Mouse (Mus musculus) lung, adult 10 weeks (tissue): ENCODE measurements around the gene Agtr1b. TPM values are rescaled to one million over a fixed set of nuclear protein-coding genes. Genes with fewer than 3 reads are reported as not detected.

Experiments
- polyA plus RNA-seq: library from polyadenylated mRNA; stranded (reverse); fragments of 350-450 nt; fragmentation: Illumina TruSeq; extraction: RNeasy Lipid Tissue Mini Kit (QIAGEN cat#74804); gene quantifications from one replicate; pipeline ENCODE4 v1.2.3, GENCODE M21; 2014; ENCODE audit warnings: low read depth, low replicate concordance; ENCODE audit not compliant: insufficient read depth

Gene Agtr1b
- 0.18 TPM for polyA plus RNA-seq

GRCm38 (mm10) chr3:20366558-20367522 is at the start of gene Agtr1b:
Agtr1b (minus strand) TSS chr3:20367177.

GRCm38 (mm10) chr3:20275633-20276032 is 91.3 kb downstream of the Agtr1b start, which contains the start of gene Cpb1:
Cpb1 (minus strand) TSS chr3:20275733.

Other genes with a start within 250 kb of the Agtr1b start
- gene Gyg, start 211.9 kb downstream of the Agtr1b start, polyA plus RNA-seq, result 140 TPM
- 1.7 TPM for gene Cpa3, start 125.0 kb downstream of the Agtr1b start, polyA plus RNA-seq
- gene Cpb1, start 91.4 kb downstream of the Agtr1b start, polyA plus RNA-seq, result 0.64 TPM